Mouse (Mus musculus) thymus, adult 2 months (tissue): ENCODE results near the gene Cttn. TPM values are rescaled to one million over a fixed set of nuclear protein-coding genes. Genes with fewer than 3 reads are reported as not detected.

ENCODE experiments used
- DNase-seq: peaks from one replicate; pipeline ENCODE4 v3.0.0; 2021
- H3K27ac ChIP-seq: fragments of 200-500 bp; 2 replicates; pipeline ENCODE4 v1.5.1; 2012; ENCODE audit warnings: low read length, control low read depth; ENCODE audit not compliant: control insufficient read depth, insufficient read depth
- H3K27me3 ChIP-seq: fragments of 200-500 bp; 2 replicates; pipeline ENCODE4 v1.6.1; 2012; ENCODE audit warnings: mild to moderate bottlenecking, low read length, moderate library complexity, mixed read lengths; ENCODE audit not compliant: control insufficient read depth, insufficient read depth
- H3K36me3 ChIP-seq: fragments of 200-500 bp; 2 replicates; pipeline ENCODE4 v1.6.1; 2012; ENCODE audit warnings: mild to moderate bottlenecking, low read length, moderate library complexity; ENCODE audit not compliant: control insufficient read depth, insufficient read depth
- H3K4me1 ChIP-seq: fragments of 200-500 bp; replicated peaks from 2 replicates; pipeline ENCODE4 v1.6.1; 2012; ENCODE audit warnings: low read length; ENCODE audit not compliant: control insufficient read depth, insufficient read depth
- H3K4me3 ChIP-seq: fragments of 200-500 bp; 2 replicates; pipeline ENCODE4 v1.5.1; 2012; ENCODE audit warnings: mild to moderate bottlenecking, low read length, control low read depth, moderate library complexity; ENCODE audit not compliant: control insufficient read depth, insufficient read depth
- CTCF ChIP-seq: fragments of 200-500 bp; IDR thresholded peaks from 2 replicates; pipeline ENCODE4 v1.5.1; 2012; ENCODE audit warnings: mild to moderate bottlenecking, control low read depth, low read length, moderate library complexity, borderline replicate concordance; ENCODE audit not compliant: control insufficient read depth, poor library complexity, insufficient read depth; ENCODE audit errors: extremely low read depth
- POLR2A ChIP-seq: fragments of 200-500 bp; IDR thresholded peaks from 2 replicates; pipeline ENCODE4 v1.6.1; 2012; ENCODE audit warnings: mild to moderate bottlenecking, low read length, control low read depth, moderate library complexity; ENCODE audit not compliant: control insufficient read depth, poor library complexity, insufficient read depth; ENCODE audit errors: extremely low read depth
- WGBS: fragments of 180-500 bp; shearing (Covaris S2); methylation state at CpG from one replicate; pipeline ENCODE4 v1.1.7; 2018; 5-methylcytosine and 5-hydroxymethylcytosine counted together
- polyA plus RNA-seq: library from polyadenylated mRNA; depleted of rRNA; stranded (reverse); fragments of >200 nt; gene quantifications from 2 replicates; pipeline ENCODE4 v1.2.3, GENCODE M21; 2012

The Cttn gene
- polyA plus RNA-seq, 1 experiment: 22.0 TPM

DNA sequence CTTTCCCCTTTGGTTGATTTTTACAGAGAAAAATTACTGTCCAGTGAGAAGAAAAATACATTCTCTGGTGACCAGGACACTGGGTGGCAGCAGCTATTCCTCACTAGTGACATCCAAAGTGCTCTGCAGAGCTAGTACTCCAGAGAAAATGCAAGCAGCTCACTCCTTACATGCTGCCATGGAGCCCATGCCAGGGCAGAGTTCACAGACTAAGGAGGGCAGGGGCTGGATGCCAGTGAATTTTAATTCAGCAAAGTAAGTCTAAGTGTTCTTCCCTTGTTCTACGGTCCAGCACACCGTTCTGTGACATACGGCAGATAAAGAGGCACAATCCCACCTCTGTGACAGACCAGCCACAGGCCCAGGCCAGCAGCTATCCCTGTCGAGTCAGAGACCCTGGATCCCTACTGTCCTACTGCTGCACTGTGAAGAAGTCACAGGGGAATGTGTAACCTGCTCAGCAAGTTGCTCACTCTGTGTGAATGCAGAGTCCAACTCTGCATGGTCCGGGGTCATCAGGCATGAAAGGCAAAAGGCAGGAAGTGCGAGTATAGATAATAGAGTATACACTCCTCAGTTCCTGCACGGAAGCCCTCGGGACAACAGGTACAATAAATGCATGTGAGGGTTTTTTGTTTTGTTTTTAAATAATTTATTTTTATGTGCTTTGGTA lies 19.5 kb upstream of the Cttn start:
- no peak for TF ChIP-seq POLR2A
- TF ChIP-seq CTCF: no peak
- H3K4me1 ChIP-seq: peaks cover 19% of the 10 kb centered on the region
- H3K4me3 ChIP-seq: no peak overlapping the region
- DNase-seq: no peak
- 93% methylated on average over 8 of the region's 8 CpGs for WGBS
- peaks cover 35% of the 10 kb centered on the region for H3K36me3 ChIP-seq
- no peak overlapping the region for H3K27ac ChIP-seq
- no peaks in the 10 kb centered on the region for H3K27me3 ChIP-seq

DNA sequence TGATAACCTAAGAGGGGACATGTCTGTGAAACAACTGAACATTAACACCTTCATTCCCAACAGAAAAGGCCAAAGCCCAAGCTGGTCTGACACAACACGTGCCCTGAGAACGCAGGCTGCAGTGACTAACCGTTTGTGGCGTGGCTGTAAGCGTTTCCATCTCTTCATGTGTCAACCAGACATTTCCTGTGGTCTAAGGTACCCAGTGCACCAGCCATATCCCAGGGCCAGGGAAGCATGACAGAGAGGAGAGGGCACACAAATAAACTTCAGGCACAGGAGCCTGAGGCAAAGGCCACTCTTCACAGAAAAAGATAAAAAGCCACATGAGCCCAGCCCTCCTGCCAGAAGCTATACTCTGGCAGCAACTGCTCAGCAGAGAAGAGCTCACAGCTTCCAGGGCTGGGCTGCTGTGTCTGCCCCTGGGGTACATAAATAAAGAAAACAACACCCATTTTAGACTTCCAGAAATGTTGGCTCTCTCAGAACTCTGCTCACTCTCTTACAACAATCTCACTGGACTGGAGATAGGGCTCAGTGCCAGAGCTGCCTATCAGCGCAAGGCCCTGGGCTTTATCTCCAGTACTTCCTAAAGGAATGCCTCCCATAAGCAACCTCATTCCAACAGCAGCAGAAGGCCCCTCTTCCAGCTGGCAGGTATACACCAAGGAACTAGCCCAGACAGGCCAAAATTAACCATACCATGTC lies 18.4 kb upstream of the Cttn start:
- 24% methylated on average over 6 of the region's 6 CpGs for WGBS
- peaks cover 45% of the 10 kb centered on the region for H3K36me3 ChIP-seq
- H3K27ac ChIP-seq: no peak overlapping the region; the same call in 1 of the 2 replicates
- TF ChIP-seq CTCF (no peak), POLR2A (no peak)
- H3K4me1 ChIP-seq: peaks cover 19% of the 10 kb centered on the region
- no peaks in the 10 kb centered on the region for H3K27me3 ChIP-seq
- DNase-seq: no peak
- no peak overlapping the region for H3K4me3 ChIP-seq

DNA sequence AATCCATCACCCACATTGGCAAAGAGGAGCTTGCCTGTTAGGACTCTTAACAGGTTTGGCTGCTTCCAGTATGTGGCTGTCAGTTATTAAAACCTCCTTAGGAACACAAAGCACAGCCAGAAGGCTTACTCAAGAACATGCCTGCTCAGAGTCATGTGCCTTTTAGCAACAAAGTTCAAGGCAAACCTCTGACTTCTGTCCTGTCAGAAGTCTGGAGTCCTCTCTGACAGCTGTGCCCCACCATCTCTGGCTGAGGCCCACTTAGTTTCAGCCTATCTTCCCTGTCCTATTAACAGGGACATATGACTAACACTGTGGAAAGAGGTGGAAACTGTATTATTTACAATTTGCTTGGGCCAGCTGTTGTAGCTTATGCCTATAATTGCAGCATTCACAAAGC lies 9.5 kb upstream of the Cttn start:
- Histone ChIP-seq H3K4me3 (no peak overlapping the region), H3K4me1 (no peaks in the 10 kb centered on the region), H3K27me3 (no peaks in the 10 kb centered on the region), H3K27ac (no peak overlapping the region), H3K36me3 (peaks cover 56% of the 10 kb centered on the region)
- no peak for DNase-seq
- no peak for TF ChIP-seq POLR2A
- no peak for TF ChIP-seq CTCF

DNA sequence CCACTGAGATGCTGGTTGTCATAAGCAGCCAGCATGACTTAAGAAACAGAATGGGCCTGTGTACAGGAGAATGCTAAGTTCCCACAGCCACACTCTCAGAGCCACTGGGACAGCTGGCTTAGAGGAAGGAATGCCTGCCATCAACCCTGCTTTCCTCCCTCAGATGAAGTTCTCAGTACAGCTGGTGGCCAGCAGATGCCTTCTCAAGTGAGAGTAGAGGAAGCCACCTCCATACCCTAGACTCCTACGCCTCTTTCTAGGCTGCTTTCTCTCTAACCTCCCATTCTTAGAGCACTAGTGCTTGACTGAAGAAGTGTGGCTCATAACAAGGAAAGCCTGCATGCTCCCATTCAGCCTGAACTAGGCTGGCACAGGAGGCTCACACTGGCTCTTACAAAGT lies 8.8 kb upstream of the Cttn start:
- no peak for DNase-seq
- no peaks in the 10 kb centered on the region for H3K27me3 ChIP-seq
- no peak overlapping the region for H3K4me3 ChIP-seq
- peaks cover 49% of the 10 kb centered on the region for H3K36me3 ChIP-seq
- whole genome bisulfite sequencing: 90% methylated on average over 1 of the region's 1 CpGs
- TF ChIP-seq POLR2A (no peak), CTCF (no peak)
- no peaks in the 10 kb centered on the region for H3K4me1 ChIP-seq
- H3K27ac ChIP-seq: no peak overlapping the region

DNA sequence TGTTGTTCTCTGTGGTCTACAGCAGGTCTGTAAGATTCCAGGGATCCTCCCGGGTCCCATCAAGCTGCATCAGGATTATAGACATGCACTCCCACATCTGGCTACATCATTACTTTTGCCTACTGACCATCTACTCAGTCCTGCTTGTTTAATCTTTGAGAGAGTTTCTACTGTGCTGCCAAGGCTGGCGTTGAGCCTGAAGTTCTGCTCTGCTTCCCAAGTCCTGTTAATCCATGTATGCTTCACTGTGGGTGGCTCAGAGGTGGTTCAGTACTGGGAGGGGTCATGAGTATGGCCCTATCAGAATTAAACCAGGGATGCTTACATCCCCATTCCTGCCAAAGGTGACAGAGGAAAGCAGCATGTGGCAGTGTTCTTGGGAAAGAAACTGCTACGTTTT lies 4.9 kb upstream of the Cttn start:
- DNase-seq: no peak
- 98% methylated on average over 3 of the region's 3 CpGs for WGBS

DNA sequence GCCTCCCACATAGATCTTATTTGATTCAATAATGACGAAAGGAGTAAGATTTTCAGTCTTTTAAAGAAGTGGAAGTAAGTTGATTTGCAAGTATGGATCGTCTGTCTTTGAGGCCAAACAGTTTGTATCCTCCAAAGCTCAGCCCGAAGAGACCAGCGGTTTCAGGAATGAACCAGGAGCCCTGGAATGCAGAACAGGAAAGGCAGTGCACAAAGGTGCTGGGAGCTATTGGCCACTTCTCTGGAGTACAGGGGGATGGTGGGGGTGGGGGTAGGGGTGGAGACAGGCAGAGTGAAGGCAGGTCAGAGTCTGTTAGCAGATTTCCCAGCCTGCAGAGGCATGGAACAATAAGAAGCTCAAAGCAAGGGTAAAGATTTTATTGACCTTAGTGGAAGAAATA lies 2.7 kb upstream of the Cttn start:
- no peaks in the 10 kb centered on the region for H3K27me3 ChIP-seq
- H3K4me1 ChIP-seq: peaks cover 4% of the 10 kb centered on the region
- H3K4me3 ChIP-seq: no peak overlapping the region
- 92% methylated on average over 4 of the region's 4 CpGs for WGBS
- H3K27ac ChIP-seq: no peak overlapping the region
- TF ChIP-seq CTCF (no peak), POLR2A (no peak)
- H3K36me3 ChIP-seq: peaks cover 9% of the 10 kb centered on the region
- DNase-seq: no peak

More for the DNA sequence above, 4.9 kb upstream of the Cttn start:
- H3K36me3 ChIP-seq: peaks cover 14% of the 10 kb centered on the region
- no peak overlapping the region for H3K4me3 ChIP-seq
- H3K27me3 ChIP-seq: no peaks in the 10 kb centered on the region
- no peak overlapping the region for H3K27ac ChIP-seq
- H3K4me1 ChIP-seq: no peaks in the 10 kb centered on the region
- TF ChIP-seq POLR2A: no peak
